Mouse (Mus musculus) embryonic fibroblast, embryonic 13.5 days (primary cell): Measurements from ENCODE around the gene Nudt17. TPM values are rescaled to one million over a fixed set of nuclear protein-coding genes. Genes with fewer than 3 reads are reported as not detected.

Experiments
- H3K27ac ChIP-seq: 2 replicates; pipeline ENCODE4 v1.5.1; 2012; ENCODE audit warnings: low read length, control low read depth, inconsistent platforms; ENCODE audit not compliant: insufficient read depth
- H3K4me1 ChIP-seq: 2 replicates; pipeline ENCODE4 v1.6.1; 2011; ENCODE audit warnings: low read length; ENCODE audit not compliant: control insufficient read depth, insufficient read depth
- H3K4me3 ChIP-seq: 2 replicates; pipeline ENCODE4 v1.5.1; 2011; ENCODE audit warnings: mild to moderate bottlenecking, control low read depth, low read length; ENCODE audit not compliant: insufficient read depth
- CTCF ChIP-seq: IDR thresholded peaks from 2 replicates; pipeline ENCODE4 v1.5.1; 2011; ENCODE audit warnings: mild to moderate bottlenecking, control low read depth, low read length, moderate library complexity, borderline replicate concordance; ENCODE audit not compliant: insufficient read depth
- POLR2A ChIP-seq: IDR thresholded peaks from 2 replicates; pipeline ENCODE4 v1.6.1; 2011; ENCODE audit warnings: low read depth, mild to moderate bottlenecking, control low read depth, low read length, moderate library complexity
- polyA plus RNA-seq: library from polyadenylated mRNA; stranded (reverse); fragments of >200 nt; gene quantifications from 2 replicates; pipeline ENCODE4 v1.2.4, GENCODE M21; 2011; ENCODE audit warnings: low read depth; ENCODE audit not compliant: missing spikeins, insufficient read length

Nudt17 gene
- polyA plus RNA-seq, 1 experiment: 4.4 TPM

DNA sequence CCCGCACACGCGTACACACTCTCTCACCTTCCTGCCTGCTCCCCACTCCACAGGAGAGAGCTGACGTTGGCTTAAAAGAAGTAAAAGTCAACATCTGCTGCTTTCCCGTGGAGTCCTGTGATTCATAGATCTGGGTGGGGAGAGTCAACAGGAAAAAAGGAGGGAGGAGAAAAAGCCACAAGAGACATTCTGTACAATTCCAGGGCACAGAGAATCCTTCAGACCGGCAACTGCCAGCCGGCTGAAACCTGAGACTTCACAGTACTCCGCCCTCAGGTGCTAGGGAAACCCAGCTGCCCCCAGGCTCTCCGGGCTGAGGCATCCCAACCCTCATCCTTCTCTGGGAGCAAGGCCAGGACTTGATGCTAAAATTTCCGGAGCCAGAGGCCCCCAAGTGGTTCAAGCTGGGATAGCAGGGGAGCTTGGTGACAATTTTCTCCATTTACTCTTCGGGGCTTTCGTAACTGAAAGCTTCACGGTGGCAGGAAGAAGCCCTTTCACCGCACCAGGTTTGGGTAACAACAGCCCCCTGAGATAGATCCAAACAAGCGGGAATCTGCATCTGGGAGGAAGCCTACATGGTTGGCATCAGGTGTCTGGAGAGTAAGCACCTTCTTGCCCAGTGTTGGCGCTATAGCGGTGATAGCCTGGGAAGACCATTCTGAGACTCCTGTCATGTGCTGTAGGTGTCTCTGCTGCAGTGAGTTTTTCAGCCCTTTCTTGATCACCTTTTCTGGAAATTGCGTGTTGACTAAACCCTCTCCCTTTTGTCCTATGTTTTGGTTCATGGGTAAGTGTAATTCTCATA is 44.7 kb downstream of the Nudt17 start:
- Histone ChIP-seq H3K4me1 (peaks cover 14% of the 10 kb centered on the region), H3K4me3 (no peak overlapping the region), H3K27ac (peak overlapping the region; percentile 69)
- TF ChIP-seq POLR2A: no peak

DNA sequence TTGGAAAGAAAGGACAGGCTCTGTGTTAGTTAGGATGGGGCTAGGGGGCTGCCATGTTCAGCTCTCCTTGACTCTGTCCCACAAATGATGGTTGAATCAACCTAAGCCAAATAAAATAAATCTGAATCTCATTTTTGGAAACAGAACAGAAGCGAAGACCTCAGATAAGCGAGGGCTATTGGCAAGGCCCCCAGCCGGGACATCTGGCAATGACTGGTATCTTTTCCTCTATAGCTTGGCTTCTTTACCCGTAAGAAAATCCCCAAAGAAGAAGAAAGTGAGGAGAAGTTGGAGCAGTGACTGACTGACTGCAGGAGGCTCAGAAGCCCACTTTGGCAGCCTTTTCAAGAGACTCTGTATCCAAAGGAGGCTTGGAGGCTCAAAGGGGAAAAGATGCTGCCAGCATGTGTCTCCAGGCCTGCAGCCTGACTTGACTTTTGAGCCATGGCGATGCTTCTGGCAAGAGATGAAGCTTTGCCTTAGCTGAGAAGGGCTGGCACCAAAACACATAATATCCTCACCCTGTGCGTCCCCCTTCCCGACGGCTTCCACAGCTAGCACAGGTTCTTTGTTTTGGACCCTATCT is 45.5 kb downstream of the Nudt17 start:
- peak overlapping the region; percentile 65 for H3K27ac ChIP-seq
- no peak overlapping the region for H3K4me3 ChIP-seq
- H3K4me1 ChIP-seq: peaks cover 14% of the 10 kb centered on the region
- no peak for TF ChIP-seq CTCF
- no peak for TF ChIP-seq POLR2A

DNA sequence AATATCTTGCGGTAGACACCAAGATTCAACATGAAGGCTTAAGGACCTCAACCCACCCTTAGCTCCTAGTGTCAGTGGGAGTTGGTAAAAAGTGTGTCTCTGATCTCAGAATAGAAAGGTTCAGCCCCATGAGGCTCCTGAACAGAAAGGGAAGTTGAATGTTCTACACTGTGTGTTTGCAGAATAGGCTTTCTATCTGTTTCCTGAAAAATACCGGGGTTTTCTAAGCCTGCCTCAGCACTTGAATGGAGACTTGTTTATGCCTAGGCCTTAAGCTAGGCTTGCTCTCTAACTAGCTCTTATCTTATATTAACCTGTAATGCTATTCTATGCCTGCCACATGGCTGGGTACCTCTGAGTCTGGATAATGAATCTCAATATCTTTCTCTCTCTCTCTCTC is 47.5 kb downstream of the Nudt17 start:
- no peak for TF ChIP-seq CTCF
- TF ChIP-seq POLR2A: no peak
- H3K4me1 ChIP-seq: peaks cover 14% of the 10 kb centered on the region
- no peak overlapping the region for H3K27ac ChIP-seq
- no peak overlapping the region for H3K4me3 ChIP-seq

Other genes with a start within 250 kb of the Nudt17 start
- gene Hfe2, start 183.4 kb downstream of the Nudt17 start, polyA plus RNA-seq: not detected in 2 replicates
- 37.6 and 98.8 TPM in 2 replicates for gene Txnip, start 150.6 kb downstream of the Nudt17 start, polyA plus RNA-seq
- not detected in 2 replicates for gene Gm16253, start 131.6 kb downstream of the Nudt17 start, polyA plus RNA-seq
- gene Polr3gl, start 114.4 kb downstream of the Nudt17 start, polyA plus RNA-seq: 23.2 and 30.6 TPM in 2 replicates
- gene Ankrd34a, start 111.9 kb downstream of the Nudt17 start, polyA plus RNA-seq: 5.1 and 7.4 TPM in 2 replicates
- gene Lix1l, start 107.4 kb downstream of the Nudt17 start, polyA plus RNA-seq: 109 and 123 TPM in 2 replicates
- 108 and 113 TPM in 2 replicates for gene Rbm8a, start 78.6 kb downstream of the Nudt17 start, polyA plus RNA-seq
- gene Pex11b, start 73.2 kb downstream of the Nudt17 start, polyA plus RNA-seq: 31.3 and 35.5 TPM in 2 replicates
- 0.28 and 0.30 TPM in 2 replicates for gene Gm42957, start 73.1 kb downstream of the Nudt17 start, polyA plus RNA-seq
- gene Itga10, start 63.0 kb downstream of the Nudt17 start, polyA plus RNA-seq: 1.7 and 2.0 TPM in 2 replicates
- 0.23 and 0.67 TPM in 2 replicates for gene Ankrd35, start 38.4 kb downstream of the Nudt17 start, polyA plus RNA-seq
- 40.9 and 46.0 TPM in 2 replicates for gene Pias3, start 12.2 kb downstream of the Nudt17 start, polyA plus RNA-seq
- 28.3 and 35.1 TPM in 2 replicates for gene Polr3c, start 19.1 kb upstream of the Nudt17 start, polyA plus RNA-seq
- gene Rnf115, start 19.1 kb upstream of the Nudt17 start, polyA plus RNA-seq: 30.9 and 38.9 TPM in 2 replicates
- gene Pdzk1, start 120.7 kb upstream of the Nudt17 start, polyA plus RNA-seq: not detected in 2 replicates
- not detected in 2 replicates for gene Cd160, start 120.8 kb upstream of the Nudt17 start, polyA plus RNA-seq
- gene Gja5, start 196.1 kb upstream of the Nudt17 start, polyA plus RNA-seq: 0.47 TPM in 1 of 2 replicates, not detected in the other
- 28.9 and 33.4 TPM in 2 replicates for gene Gpr89, start 196.8 kb upstream of the Nudt17 start, polyA plus RNA-seq
- not detected in 2 replicates for gene Gja8, start 217.5 kb upstream of the Nudt17 start, polyA plus RNA-seq